Mouse (Mus musculus): ENCODE results near the gene Gm28557. TPM values are rescaled to one million over a fixed set of nuclear protein-coding genes. Genes with fewer than 3 reads are reported as not detected.
"Not testable (repeated sequence)": the region's sequence is repeated elsewhere in the genome, so short reads cannot be mapped to it uniquely, and the experiment has no call there.

Gm28557 gene
- polyA plus RNA-seq (2012; rRNA removed), result 1.9 and 2.0 TPM in 2 replicates

- TF ChIP-seq CTCF (IDR thresholded peaks at IDR 0.05; ENCODE audit: borderline replicate concordance, insufficient read depth, low read depth, low read length) (peak; percentile 38; the same call in 1 of the 2 replicates), POLR2A (IDR thresholded peaks at IDR 0.05; ENCODE audit: borderline replicate concordance, insufficient read depth, low read length) (peak; percentile 43; the same call in 1 of the 2 replicates)
- Histone ChIP-seq H3K4me3 (replicated peaks; ENCODE audit: insufficient read depth, low read depth, low read length) (peak within 1 kb of the TSS; percentile 89), H3K4me1 (ENCODE audit: control insufficient read depth, insufficient read depth, low read length) (no peaks in the 10 kb centered on the region; the same call in 1 of the 2 replicates), H3K27ac (ENCODE audit: insufficient read depth, low read length) (peak within 1 kb of the TSS; percentile 30), H3K27me3 (ENCODE audit: control insufficient read depth, insufficient read depth, low read length) (no peaks in the 10 kb centered on the region)
- WGBS, result under 1% methylated on average over 17 of the region's 17 CpGs
- DNase-seq, result peak; percentile 87 to 94
These were observed at the start of gene Gm28557 for GRCm38 (mm10) chr13:67108194-67108820. Gene Gm28557 (minus strand): TSS chr13:67108604.

DNA sequence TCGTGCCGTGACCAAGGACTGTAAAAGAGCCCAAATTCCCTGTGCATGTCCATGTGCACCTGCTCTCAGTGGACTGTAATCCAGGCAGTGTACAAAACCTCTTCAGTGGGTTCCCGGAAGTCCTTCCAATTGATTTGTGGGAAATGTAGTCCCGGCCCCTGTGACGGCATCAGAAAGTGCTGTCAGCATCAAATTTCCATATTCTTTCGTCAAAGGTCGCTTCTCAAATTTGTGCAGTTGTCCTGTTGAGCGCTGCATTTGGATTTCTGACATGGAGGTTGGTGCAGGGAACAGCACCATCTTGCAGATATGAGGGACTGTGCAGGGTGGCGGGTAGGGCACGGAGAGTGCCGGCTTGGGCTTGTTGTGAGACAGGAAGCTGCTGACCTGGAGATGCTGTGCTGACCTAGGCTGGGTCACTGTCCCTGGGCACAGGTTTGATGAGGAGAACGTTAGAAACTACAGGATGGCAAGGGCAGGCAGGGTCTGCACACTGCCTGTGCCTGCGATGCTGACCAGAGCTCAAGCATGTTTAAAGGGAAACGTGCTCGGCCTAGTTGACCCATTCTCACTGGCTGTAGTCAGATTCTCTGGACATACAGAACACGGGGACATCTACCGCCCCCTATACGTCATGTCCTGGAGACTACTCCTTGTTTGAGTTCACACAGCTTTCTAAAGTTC lies 19.8 kb upstream of the Gm28557 start:
- peak overlapping the region; percentile 74 for H3K4me3 ChIP-seq (replicated peaks; ENCODE audit: insufficient read depth, low read depth, low read length)
- no peaks in the 10 kb centered on the region for H3K27me3 ChIP-seq (ENCODE audit: control insufficient read depth, insufficient read depth, low read length)
- peak overlapping the region; percentile 81 for H3K27ac ChIP-seq (ENCODE audit: insufficient read depth, low read length)
- WGBS, result under 1% methylated on average over 18 of the region's 18 CpGs
- DNase-seq, result peak; percentile 88 to 91
- no peaks in the 10 kb centered on the region for H3K4me1 ChIP-seq (ENCODE audit: control insufficient read depth, insufficient read depth, low read length)
- TF ChIP-seq CTCF (IDR thresholded peaks at IDR 0.05; ENCODE audit: borderline replicate concordance, insufficient read depth, low read depth, low read length) (no peak), POLR2A (IDR thresholded peaks at IDR 0.05; ENCODE audit: borderline replicate concordance, insufficient read depth, low read length) (peak; percentile 66; the same call in 1 of the 2 replicates)

DNA sequence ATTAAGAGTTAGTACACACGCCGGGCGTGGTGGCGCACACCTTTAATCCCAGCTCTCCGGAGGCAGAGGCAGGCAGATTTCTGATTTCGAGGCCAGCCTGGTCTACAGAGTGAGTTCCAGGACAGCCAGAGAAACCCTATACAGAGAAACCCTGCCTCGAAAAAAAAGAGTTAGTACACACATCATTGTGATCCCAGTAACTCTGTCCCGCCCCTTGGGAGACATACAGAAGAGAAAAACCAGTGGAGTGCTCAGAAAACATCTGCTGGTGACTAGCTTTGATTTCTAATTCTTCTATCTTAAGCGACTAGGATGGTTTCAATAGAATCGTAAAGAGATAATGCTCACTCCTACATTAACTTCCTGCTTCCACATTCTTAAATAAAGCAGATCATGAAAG lies 19.1 kb upstream of the Gm28557 start:
- not testable (repeated sequence) for H3K4me3 ChIP-seq (replicated peaks; ENCODE audit: insufficient read depth, low read depth, low read length); H3K4me1 ChIP-seq (ENCODE audit: control insufficient read depth, insufficient read depth, low read length); H3K27ac ChIP-seq (ENCODE audit: insufficient read depth, low read length); DNase-seq; H3K27me3 ChIP-seq (ENCODE audit: control insufficient read depth, insufficient read depth, low read length)
- WGBS, result 78% methylated on average over 10 of the region's 10 CpGs

- Histone ChIP-seq H3K27me3 (ENCODE audit: control insufficient read depth, insufficient read depth, low read length) (no peaks in the 10 kb centered on the region), H3K4me3 (replicated peaks; ENCODE audit: insufficient read depth, low read depth, low read length) (no peak overlapping the region), H3K4me1 (ENCODE audit: control insufficient read depth, insufficient read depth, low read length) (no peaks in the 10 kb centered on the region), H3K27ac (ENCODE audit: insufficient read depth, low read length) (no peak overlapping the region)
- no peak for DNase-seq
- WGBS, result 87% methylated on average over 1 of the region's 1 CpGs
- TF ChIP-seq POLR2A (IDR thresholded peaks at IDR 0.05; ENCODE audit: borderline replicate concordance, insufficient read depth, low read length) (no peak), CTCF (IDR thresholded peaks at IDR 0.05; ENCODE audit: borderline replicate concordance, insufficient read depth, low read depth, low read length) (no peak)
These were observed 16.1 kb upstream of the Gm28557 start for GRCm38 (mm10) chr13:67124460-67124859.

- H3K4me3 ChIP-seq (replicated peaks; ENCODE audit: insufficient read depth, low read depth, low read length); H3K27ac ChIP-seq (ENCODE audit: insufficient read depth, low read length); H3K27me3 ChIP-seq (ENCODE audit: control insufficient read depth, insufficient read depth, low read length); H3K4me1 ChIP-seq (ENCODE audit: control insufficient read depth, insufficient read depth, low read length); DNase-seq: not testable (repeated sequence)
These were observed 13.0 kb upstream of the Gm28557 start, which contains the start of gene Zfp759 for GRCm38 (mm10) chr13:67121360-67121759. Gene Zfp759 (plus strand): TSS chr13:67121660.

DNA sequence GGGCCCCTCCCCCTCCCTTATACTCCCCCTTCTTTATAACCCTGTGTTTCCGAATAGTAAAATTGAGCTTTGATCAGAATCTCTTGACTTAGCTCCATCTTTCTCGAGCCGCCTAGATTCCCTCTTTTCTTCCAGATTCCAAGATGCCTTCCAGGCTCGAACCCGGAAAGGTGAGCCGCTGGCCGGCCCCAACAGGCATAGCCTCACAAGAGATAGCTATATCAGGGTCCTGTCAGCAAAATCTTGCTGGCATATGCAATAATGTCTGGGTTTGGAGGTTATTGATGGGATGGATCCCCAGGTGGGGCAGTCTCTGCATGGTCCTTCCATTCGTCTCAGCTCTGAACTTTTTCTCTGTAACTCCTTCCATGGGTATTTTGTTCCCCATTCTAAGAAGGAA lies 7.8 kb upstream of the Gm28557 start, which contains the start of gene Rslcan18:
Gene Rslcan18 (minus strand): TSS at position 101 of the 400 bp plus-strand sequence.
- 87% methylated on average over 8 of the region's 8 CpGs for WGBS
- not testable (repeated sequence) for DNase-seq; H3K27me3 ChIP-seq (ENCODE audit: control insufficient read depth, insufficient read depth, low read length); H3K4me3 ChIP-seq (replicated peaks; ENCODE audit: insufficient read depth, low read depth, low read length); H3K27ac ChIP-seq (ENCODE audit: insufficient read depth, low read length); H3K4me1 ChIP-seq (ENCODE audit: control insufficient read depth, insufficient read depth, low read length)

DNA sequence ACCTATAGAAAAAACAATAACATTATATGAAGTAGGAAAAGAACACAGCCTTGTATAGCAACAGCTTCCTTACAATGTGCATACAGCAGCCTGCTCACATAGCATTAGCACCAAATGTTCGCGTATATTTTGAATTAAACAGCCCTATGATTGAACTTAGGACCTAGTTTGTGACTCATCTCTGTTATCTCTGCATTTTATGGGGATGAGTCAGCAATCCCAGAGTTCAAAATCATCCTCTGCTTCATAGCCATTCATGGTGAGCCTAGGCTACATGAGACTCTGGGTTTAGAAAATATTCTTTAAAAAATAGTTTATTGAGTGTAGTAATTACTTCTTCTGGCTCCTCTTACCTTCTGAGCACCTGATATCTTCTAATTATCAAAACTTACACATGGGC lies 4.9 kb upstream of the Gm28557 start:
- DNase-seq, result no peak
- Histone ChIP-seq H3K4me1 (ENCODE audit: control insufficient read depth, insufficient read depth, low read length) (no peaks in the 10 kb centered on the region), H3K4me3 (replicated peaks; ENCODE audit: insufficient read depth, low read depth, low read length) (no peak overlapping the region), H3K27ac (ENCODE audit: insufficient read depth, low read length) (no peak overlapping the region), H3K27me3 (ENCODE audit: control insufficient read depth, insufficient read depth, low read length) (no peaks in the 10 kb centered on the region)
- no peak for TF ChIP-seq POLR2A (IDR thresholded peaks at IDR 0.05; ENCODE audit: borderline replicate concordance, insufficient read depth, low read length)
- no peak for TF ChIP-seq CTCF (IDR thresholded peaks at IDR 0.05; ENCODE audit: borderline replicate concordance, insufficient read depth, low read depth, low read length)
- WGBS, result 88% methylated on average over 2 of the region's 2 CpGs

DNA sequence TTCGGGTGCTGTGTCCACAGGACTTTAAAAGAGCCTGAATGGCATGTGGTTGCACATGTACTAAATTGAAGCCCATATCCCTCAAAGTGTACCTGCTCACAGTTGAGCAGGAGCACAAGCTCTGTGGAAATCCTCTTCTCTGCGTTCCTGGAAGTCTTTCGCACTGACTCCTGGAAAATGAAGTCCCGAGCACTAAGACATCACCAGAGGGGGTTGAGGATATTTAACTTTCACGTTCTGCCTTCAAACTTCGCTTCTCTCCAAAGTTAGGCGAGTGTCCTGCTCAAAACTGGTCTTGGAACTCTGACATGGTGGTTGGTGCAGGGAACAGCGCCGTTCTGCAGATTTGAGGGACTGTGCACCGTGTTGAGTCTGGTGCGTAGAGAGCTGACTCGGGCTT lies 3.7 kb upstream of the Gm28557 start:
- Histone ChIP-seq H3K27ac (ENCODE audit: insufficient read depth, low read length) (no peak overlapping the region), H3K4me1 (ENCODE audit: control insufficient read depth, insufficient read depth, low read length) (no peaks in the 10 kb centered on the region; the same call in 1 of the 2 replicates), H3K4me3 (replicated peaks; ENCODE audit: insufficient read depth, low read depth, low read length) (no peak overlapping the region), H3K27me3 (ENCODE audit: control insufficient read depth, insufficient read depth, low read length) (no peaks in the 10 kb centered on the region)
- WGBS, result 77% methylated on average over 12 of the region's 12 CpGs
- DNase-seq, result no peak
- TF ChIP-seq POLR2A (IDR thresholded peaks at IDR 0.05; ENCODE audit: borderline replicate concordance, insufficient read depth, low read length), result no peak
- no peak for TF ChIP-seq CTCF (IDR thresholded peaks at IDR 0.05; ENCODE audit: borderline replicate concordance, insufficient read depth, low read depth, low read length)
